Mouse (Mus musculus) right cerebral cortex, postnatal 14 days (tissue): ENCODE measurements around the gene Pcnx2.

Experiments used
- DNase-seq: peaks from one replicate; pipeline ENCODE4 v3.0.0; 2022

The Pcnx2 gene

DNA sequence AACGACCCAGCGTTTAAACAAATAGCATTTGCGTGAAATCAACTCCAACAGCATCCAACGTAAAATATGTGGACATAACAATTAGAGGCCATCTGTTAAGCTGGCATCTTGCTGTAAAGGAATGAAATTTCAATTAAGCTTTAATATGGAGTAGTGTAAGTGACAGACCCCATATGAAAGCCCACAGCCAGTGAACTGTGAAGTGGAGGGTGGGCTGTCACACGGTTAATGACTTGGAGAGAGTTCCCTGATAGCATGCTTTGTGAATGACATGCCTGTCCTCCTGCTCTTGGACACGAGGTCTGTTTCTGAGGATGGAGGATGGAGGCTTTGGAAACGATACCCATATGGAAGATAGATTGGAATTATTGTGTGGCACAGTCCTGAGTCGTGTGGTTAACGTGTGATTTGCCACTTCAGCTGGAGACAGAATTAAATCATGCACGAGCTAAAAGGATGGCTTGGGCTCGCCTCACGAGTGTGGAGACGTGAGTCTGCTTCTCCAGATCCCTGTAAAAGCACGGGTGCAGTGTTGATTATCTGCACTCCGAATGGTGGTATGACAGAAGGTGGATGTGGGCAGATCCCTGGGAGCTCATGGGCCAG, 195.1 kb downstream of the Pcnx2 start:
- DNase-seq: no peak
